Mouse (Mus musculus) small intestine, adult 2 months (tissue): ENCODE data around the gene Zfp473. TPM values are rescaled to one million over a fixed set of nuclear protein-coding genes. Genes with fewer than 3 reads are reported as not detected.

Source experiments
- H3K27ac ChIP-seq: fragments of 200-500 bp; 2 replicates; pipeline ENCODE4 v1.5.1; 2012; ENCODE audit warnings: low read depth, low read length, control low read depth, inconsistent platforms; ENCODE audit not compliant: insufficient read depth
- H3K27me3 ChIP-seq: fragments of 200-500 bp; 2 replicates; pipeline ENCODE4 v1.6.1; 2012; ENCODE audit warnings: mild to moderate bottlenecking, moderate library complexity, low read length, inconsistent platforms; ENCODE audit not compliant: control insufficient read depth, insufficient read depth
- H3K36me3 ChIP-seq: fragments of 200-500 bp; 2 replicates; pipeline ENCODE4 v1.6.1; 2012; ENCODE audit warnings: mild to moderate bottlenecking, low read length, control low read depth, inconsistent platforms; ENCODE audit not compliant: control insufficient read depth, insufficient read depth
- H3K4me1 ChIP-seq: fragments of 200-500 bp; 2 replicates; pipeline ENCODE4 v1.6.1; 2012; ENCODE audit warnings: low read length, inconsistent platforms, mixed read lengths; ENCODE audit not compliant: control insufficient read depth, insufficient read depth, insufficient read length
- H3K4me3 ChIP-seq: fragments of 200-500 bp; 2 replicates; pipeline ENCODE4 v1.5.1; 2012; ENCODE audit warnings: low read depth, mild to moderate bottlenecking, control low read depth, inconsistent platforms, low read length, moderate library complexity
- CTCF ChIP-seq: fragments of 200-500 bp; IDR thresholded peaks from 2 replicates; pipeline ENCODE4 v1.5.1; 2012; ENCODE audit warnings: low read depth, mild to moderate bottlenecking, control low read depth, inconsistent platforms, low read length, moderate library complexity, mixed read lengths; ENCODE audit not compliant: insufficient replicate concordance, insufficient read length; ENCODE audit errors: extremely low read depth
- POLR2A ChIP-seq: fragments of 200-500 bp; IDR thresholded peaks from 2 replicates; pipeline ENCODE4 v1.6.1; 2012; ENCODE audit warnings: low read depth, mild to moderate bottlenecking, control low read depth, inconsistent platforms, low read length, moderate library complexity
- WGBS: fragments of 180-500 bp; shearing (Covaris S2); methylation state at CpG from one replicate; pipeline ENCODE4 v1.1.7; 2018; 5-methylcytosine and 5-hydroxymethylcytosine counted together
- polyA plus RNA-seq: library from polyadenylated mRNA; depleted of rRNA; stranded (reverse); fragments of >200 nt; gene quantifications from 2 replicates; pipeline ENCODE4 v1.2.3, GENCODE M21; 2012; rRNA removed

Gene Zfp473
- polyA plus RNA-seq, 1 experiment = 0.19 TPM

- TF ChIP-seq POLR2A = no peak
- no peak for TF ChIP-seq CTCF
- H3K4me1 ChIP-seq = peaks cover 41% of the 10 kb centered on the region
- 19% methylated on average over 17 of the region's 17 CpGs for WGBS
- H3K27me3 ChIP-seq = no peaks in the 10 kb centered on the region
- H3K27ac ChIP-seq = no peak overlapping the region
- no peak overlapping the region for H3K4me3 ChIP-seq
- H3K36me3 ChIP-seq = no peaks in the 10 kb centered on the region
Observed at GRCm38 (mm10) chr7:44685531-44686402, 65.1 kb downstream of the Zfp473 start.

- TF ChIP-seq CTCF (no peak), POLR2A (peak; percentile 22; the same call in 1 of the 2 replicates)
- peak overlapping the region; percentile 97 for H3K27ac ChIP-seq
- no peak overlapping the region for H3K4me3 ChIP-seq
- peaks cover 35% of the 10 kb centered on the region for H3K4me1 ChIP-seq
- no peaks in the 10 kb centered on the region for H3K27me3 ChIP-seq
- whole genome bisulfite sequencing = 21% methylated on average over 8 of the region's 8 CpGs
- no peaks in the 10 kb centered on the region for H3K36me3 ChIP-seq
Observed at GRCm38 (mm10) chr7:44683656-44684055, 67.2 kb downstream of the Zfp473 start.

Other genes with a start within 250 kb of the Zfp473 start
- gene Mybpc2, start 226.4 kb downstream of the Zfp473 start, polyA plus RNA-seq = 0.13 TPM in 2 replicates
- 8.6 and 18.7 TPM in 2 replicates for gene Spib, start 219.0 kb downstream of the Zfp473 start, polyA plus RNA-seq
- 27.3 and 46.9 TPM in 2 replicates for gene Pold1, start 202.2 kb downstream of the Zfp473 start, polyA plus RNA-seq
- gene Nr1h2, start 197.1 kb downstream of the Zfp473 start, polyA plus RNA-seq = 174 and 295 TPM in 2 replicates
- gene Napsa, start 178.7 kb downstream of the Zfp473 start, polyA plus RNA-seq = 6.4 and 11.1 TPM in 2 replicates
- gene Kcnc3, start 160.4 kb downstream of the Zfp473 start, polyA plus RNA-seq = 3.1 and 3.4 TPM in 2 replicates
- 196 and 563 TPM in 2 replicates for gene Myh14, start 80.2 kb downstream of the Zfp473 start, polyA plus RNA-seq
- gene Izumo2, start 42.3 kb downstream of the Zfp473 start, polyA plus RNA-seq = not detected in 2 replicates
- gene Vrk3, start 2.6 kb downstream of the Zfp473 start, polyA plus RNA-seq = 20.4 and 40.3 TPM in 2 replicates
- 30.9 and 53.3 TPM in 2 replicates for gene Nup62, start 65.0 kb upstream of the Zfp473 start, polyA plus RNA-seq
- gene Il4i1, start 65.3 kb upstream of the Zfp473 start, polyA plus RNA-seq = 8.0 and 13.8 TPM in 2 replicates
- 83.9 and 102 TPM in 2 replicates for gene Atf5, start 65.6 kb upstream of the Zfp473 start, polyA plus RNA-seq
- gene Akt1s1, start 97.9 kb upstream of the Zfp473 start, polyA plus RNA-seq = 180 and 283 TPM in 2 replicates
- gene Tbc1d17, start 98.0 kb upstream of the Zfp473 start, polyA plus RNA-seq = 32.1 and 63.2 TPM in 2 replicates
- gene Pnkp, start 106.1 kb upstream of the Zfp473 start, polyA plus RNA-seq = 36.9 and 84.2 TPM in 2 replicates
- gene Ptov1, start 118.7 kb upstream of the Zfp473 start, polyA plus RNA-seq = 82.3 and 141 TPM in 2 replicates
- 85.8 and 208 TPM in 2 replicates for gene Med25, start 141.7 kb upstream of the Zfp473 start, polyA plus RNA-seq
- gene Fuz, start 145.0 kb upstream of the Zfp473 start, polyA plus RNA-seq = 15.8 and 27.5 TPM in 2 replicates
- 49.8 and 85.2 TPM in 2 replicates for gene Ap2a1, start 178.4 kb upstream of the Zfp473 start, polyA plus RNA-seq
- gene Tsks, start 192.2 kb upstream of the Zfp473 start, polyA plus RNA-seq = not detected in 2 replicates
- 5.2 and 7.6 TPM in 2 replicates for gene Cpt1c, start 223.8 kb upstream of the Zfp473 start, polyA plus RNA-seq
- gene Prmt1, start 235.5 kb upstream of the Zfp473 start, polyA plus RNA-seq = 50.0 and 68.6 TPM in 2 replicates
- gene Irf3, start 246.6 kb upstream of the Zfp473 start, polyA plus RNA-seq = 52.9 and 91.0 TPM in 2 replicates
- gene Bcl2l12, start 247.7 kb upstream of the Zfp473 start, polyA plus RNA-seq = 10.1 and 16.3 TPM in 2 replicates